Mouse (Mus musculus) midbrain, embryonic 10.5 days (tissue): Measurements from ENCODE around the gene Lrp10. TPM values are rescaled to one million over a fixed set of nuclear protein-coding genes. Genes with fewer than 3 reads are reported as not detected.

Source experiments
- DNase-seq: peaks from one replicate; pipeline ENCODE4 v3.0.0-alpha.2; 2017; ENCODE audit warnings: low spot score
- H3K27ac ChIP-seq: fragments of 300-500 bp; sonication (generic); replicated peaks from 2 replicates; pipeline ENCODE4 v1.5.1; 2016; ENCODE audit warnings: mild to moderate bottlenecking
- H3K27me3 ChIP-seq: fragments of 300-500 bp; sonication (generic); 2 replicates; pipeline ENCODE4 v1.6.1; 2016; ENCODE audit warnings: low read depth, mild to moderate bottlenecking; ENCODE audit not compliant: poor library complexity, severe bottlenecking
- H3K36me3 ChIP-seq: fragments of 300-500 bp; sonication (generic); 2 replicates; pipeline ENCODE4 v1.6.1; 2016; ENCODE audit warnings: mild to moderate bottlenecking, moderate library complexity
- H3K4me1 ChIP-seq: fragments of 300-500 bp; sonication (generic); 2 replicates; pipeline ENCODE4 v1.6.1; 2016
- H3K4me3 ChIP-seq: fragments of 300-500 bp; sonication (generic); 2 replicates; pipeline ENCODE4 v1.5.1; 2016; ENCODE audit warnings: mild to moderate bottlenecking, moderate library complexity
- H3K9me3 ChIP-seq: fragments of 300-500 bp; sonication (generic); replicated peaks from 2 replicates; pipeline ENCODE4 v1.6.1; 2016; ENCODE audit warnings: mild to moderate bottlenecking
- WGBS: fragments of 180-500 bp; shearing (Covaris S2); methylation state at CpG from one replicate; pipeline ENCODE4 v1.1.7; 2016; 5-methylcytosine and 5-hydroxymethylcytosine counted together
- polyA plus RNA-seq: library from polyadenylated mRNA; unstranded; fragments of >200 nt; fragmentation: Nextera tagmentation; extraction: Ambion mirVana; gene quantifications from 2 replicates; pipeline ENCODE4 v1.2.1, GENCODE M21; 2016

Gene Lrp10
- polyA plus RNA-seq, 1 experiment from 2014 or later, result 26.0 TPM

DNA sequence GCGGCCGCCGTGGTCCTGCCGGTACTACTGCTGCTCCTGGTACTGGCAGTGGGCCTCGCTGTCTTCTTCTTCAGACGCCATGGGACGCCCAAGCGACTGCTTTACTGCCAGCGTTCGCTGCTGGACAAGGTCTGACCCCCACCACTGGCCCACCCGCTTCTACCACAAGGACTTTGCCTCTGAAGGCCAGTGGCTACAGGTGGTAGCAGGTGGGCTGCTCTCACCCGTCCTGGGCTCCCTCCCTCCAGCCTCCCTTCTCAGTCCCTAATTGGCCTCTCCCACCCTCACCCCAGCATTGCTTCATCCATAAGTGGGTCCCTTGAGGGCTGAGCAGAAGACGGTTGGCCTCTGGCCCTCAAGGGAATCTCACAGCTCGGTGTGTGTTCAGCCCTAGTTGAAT lies 23.4 kb upstream of the Lrp10 start:
- 97% methylated on average over 14 of the region's 14 CpGs for WGBS
- no peak for DNase-seq
- peaks cover 59% of the 10 kb centered on the region for H3K36me3 ChIP-seq

DNA sequence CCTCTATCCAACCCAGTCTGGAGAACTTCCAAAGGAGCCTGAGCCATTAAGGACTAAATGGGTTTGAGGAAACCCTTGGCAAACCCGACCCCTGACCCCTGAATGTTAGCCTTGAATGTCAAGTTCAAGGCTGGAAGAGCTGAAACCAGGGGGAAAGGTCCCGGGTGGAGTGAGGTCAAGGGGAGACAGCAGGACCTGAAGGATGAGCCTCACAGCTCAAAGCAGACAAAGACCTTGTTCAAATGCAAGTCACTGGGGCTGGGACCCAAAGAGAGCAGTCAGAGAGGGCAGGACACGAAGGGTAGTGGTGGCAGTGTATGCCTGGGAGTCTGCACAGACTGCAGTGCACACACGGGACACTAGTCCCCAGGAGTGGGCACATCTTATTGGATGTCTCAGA lies 22.6 kb upstream of the Lrp10 start:
- H3K4me3 ChIP-seq, result no peak overlapping the region
- WGBS, result 79% methylated on average over 4 of the region's 4 CpGs
- no peaks in the 10 kb centered on the region for H3K9me3 ChIP-seq
- H3K4me1 ChIP-seq, result peaks cover 40% of the 10 kb centered on the region
- peaks cover 8% of the 10 kb centered on the region; the same call in 1 of the 2 replicates for H3K27me3 ChIP-seq
- H3K36me3 ChIP-seq, result peaks cover 53% of the 10 kb centered on the region
- no peak overlapping the region for H3K27ac ChIP-seq
- no peak for DNase-seq

More for the DNA sequence above, 23.4 kb upstream of the Lrp10 start:
- no peak overlapping the region for H3K4me3 ChIP-seq
- H3K27ac ChIP-seq, result no peak overlapping the region
- H3K4me1 ChIP-seq, result peaks cover 40% of the 10 kb centered on the region
- no peaks in the 10 kb centered on the region for H3K9me3 ChIP-seq
- H3K27me3 ChIP-seq, result peaks cover 8% of the 10 kb centered on the region; the same call in 1 of the 2 replicates

DNA sequence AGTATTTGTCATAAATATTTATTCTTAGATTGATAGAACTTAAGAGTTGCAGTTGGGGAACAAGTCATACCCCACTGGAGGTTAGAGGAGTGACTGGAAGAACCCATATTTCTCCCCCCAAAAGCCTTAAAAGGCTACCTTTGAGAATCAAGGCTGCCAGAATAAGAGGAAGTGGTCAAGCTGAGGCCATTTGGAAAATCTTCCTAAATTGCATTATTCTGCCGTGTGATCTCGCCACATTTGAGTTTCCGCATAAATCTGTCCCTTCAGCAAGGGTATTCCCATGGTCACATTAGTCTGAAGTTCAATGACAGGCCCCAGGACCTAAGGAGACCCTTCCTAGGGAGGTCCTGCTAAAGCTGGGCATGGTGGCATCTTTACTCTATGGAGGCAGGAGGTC lies 21.4 kb upstream of the Lrp10 start:
- DNase-seq, result no peak
- Histone ChIP-seq H3K9me3 (no peaks in the 10 kb centered on the region), H3K27ac (no peak overlapping the region), H3K4me3 (no peak overlapping the region), H3K27me3 (peaks cover 8% of the 10 kb centered on the region; the same call in 1 of the 2 replicates), H3K36me3 (peaks cover 41% of the 10 kb centered on the region), H3K4me1 (peaks cover 40% of the 10 kb centered on the region)
- WGBS, result 86% methylated on average over 3 of the region's 3 CpGs

DNA sequence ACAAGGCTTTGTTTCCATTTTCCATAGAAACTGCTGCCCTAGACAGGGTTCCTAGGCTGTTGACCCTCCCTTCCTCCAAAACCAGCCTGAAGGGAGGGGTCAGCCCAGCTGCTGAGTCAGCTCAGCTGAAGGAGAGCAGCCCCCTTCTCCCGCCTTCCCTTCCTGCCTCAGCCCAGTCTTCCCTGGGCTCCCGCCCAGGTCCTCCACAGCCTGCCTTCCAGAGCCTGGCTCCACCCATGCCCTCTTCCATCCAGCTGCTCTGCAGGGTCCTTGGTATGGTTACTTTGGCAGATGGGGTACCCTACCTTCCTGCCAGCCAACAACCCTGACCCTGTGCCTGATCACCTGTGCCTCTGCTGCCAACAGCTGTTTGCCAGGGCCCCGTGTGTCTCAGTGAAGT lies 20.7 kb upstream of the Lrp10 start:
- Histone ChIP-seq H3K27me3 (peaks cover 8% of the 10 kb centered on the region; the same call in 1 of the 2 replicates), H3K4me1 (peaks cover 40% of the 10 kb centered on the region)

DNA sequence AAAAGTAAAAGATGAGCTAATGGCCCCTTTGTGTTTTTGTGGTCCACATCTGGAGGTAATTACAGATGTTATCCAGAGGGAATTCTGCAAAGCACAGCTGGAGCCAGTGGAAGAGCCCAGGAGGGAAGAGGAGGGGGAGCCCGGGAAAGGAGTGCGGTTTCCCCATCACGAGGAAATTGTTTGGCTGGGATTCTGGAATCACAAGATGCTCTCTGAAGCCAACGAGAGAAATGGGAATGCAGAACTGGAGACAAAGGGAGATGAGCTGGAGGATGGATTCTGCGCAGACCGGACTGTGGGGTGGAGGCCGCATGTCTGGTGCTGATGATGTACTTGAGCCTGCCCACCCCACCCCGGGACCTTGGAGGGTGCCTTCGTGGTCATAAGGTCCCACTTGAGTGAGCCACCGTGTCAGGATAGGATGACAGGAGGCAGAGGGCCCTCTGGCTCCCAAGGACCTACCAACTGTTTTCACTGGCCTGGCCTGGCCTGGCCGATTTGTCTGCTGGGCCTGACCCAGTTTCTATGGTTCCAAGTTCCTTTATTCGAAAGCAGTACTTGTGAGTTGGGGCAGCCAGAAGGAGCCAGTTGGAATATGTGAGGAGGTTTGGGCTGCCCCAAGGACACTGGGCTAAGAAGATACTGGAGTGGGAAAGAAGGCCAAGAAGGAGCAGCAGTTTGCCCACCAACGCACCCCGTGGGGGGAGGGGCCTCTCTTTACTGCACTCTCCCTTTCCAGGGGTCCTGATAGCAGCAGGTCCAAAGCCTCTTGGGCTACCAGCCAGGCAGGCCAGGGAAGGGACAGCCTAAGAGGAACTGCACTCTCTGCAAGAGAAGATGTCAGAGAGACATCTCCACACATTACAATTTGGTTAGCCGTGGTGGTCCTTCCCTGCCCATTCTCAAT lies 20.0 kb upstream of the Lrp10 start:
- no peak for DNase-seq
- Histone ChIP-seq H3K4me3 (no peak overlapping the region), H3K27me3 (peaks cover 8% of the 10 kb centered on the region; the same call in 1 of the 2 replicates), H3K36me3 (peaks cover 28% of the 10 kb centered on the region), H3K9me3 (no peaks in the 10 kb centered on the region), H3K27ac (no peak overlapping the region; the same call in 1 of the 2 replicates), H3K4me1 (peaks cover 37% of the 10 kb centered on the region)
- WGBS, result 65% methylated on average over 15 of the region's 15 CpGs

More for the DNA sequence above, 20.7 kb upstream of the Lrp10 start:
- no peaks in the 10 kb centered on the region for H3K9me3 ChIP-seq
- peaks cover 36% of the 10 kb centered on the region for H3K36me3 ChIP-seq
- no peak overlapping the region for H3K4me3 ChIP-seq
- 34% methylated on average over 3 of the region's 3 CpGs for WGBS
- no peak for DNase-seq
- H3K27ac ChIP-seq, result 0 out of 2 replicates have a peak overlapping the region, but pooled peaks have one; percentile 23

DNA sequence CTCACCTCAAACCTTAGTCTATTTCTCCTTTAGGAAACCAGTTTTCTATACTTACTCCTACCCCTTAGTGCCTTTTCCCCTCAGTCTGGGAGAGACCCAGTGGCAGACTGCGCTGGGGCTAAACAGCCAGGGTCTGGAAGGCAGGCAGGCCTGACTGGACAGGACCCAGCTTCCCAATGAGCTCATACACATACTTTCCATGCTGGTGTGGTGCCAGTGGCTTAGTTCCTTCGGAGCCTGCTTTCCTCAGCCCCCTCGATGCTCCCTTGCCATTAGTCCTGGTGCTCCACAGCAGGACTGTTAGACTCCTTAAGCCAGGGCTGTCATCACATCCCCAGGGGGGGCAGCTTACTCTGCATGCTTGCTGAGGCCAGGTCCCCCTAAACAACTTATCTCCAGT lies 18.5 kb upstream of the Lrp10 start:
- Histone ChIP-seq H3K27ac (no peak overlapping the region), H3K4me3 (no peak overlapping the region), H3K36me3 (peaks cover 13% of the 10 kb centered on the region), H3K9me3 (no peaks in the 10 kb centered on the region), H3K4me1 (peaks cover 22% of the 10 kb centered on the region), H3K27me3 (peaks cover 8% of the 10 kb centered on the region; the same call in 1 of the 2 replicates)
- 53% methylated on average over 3 of the region's 3 CpGs for WGBS
- no peak for DNase-seq

DNA sequence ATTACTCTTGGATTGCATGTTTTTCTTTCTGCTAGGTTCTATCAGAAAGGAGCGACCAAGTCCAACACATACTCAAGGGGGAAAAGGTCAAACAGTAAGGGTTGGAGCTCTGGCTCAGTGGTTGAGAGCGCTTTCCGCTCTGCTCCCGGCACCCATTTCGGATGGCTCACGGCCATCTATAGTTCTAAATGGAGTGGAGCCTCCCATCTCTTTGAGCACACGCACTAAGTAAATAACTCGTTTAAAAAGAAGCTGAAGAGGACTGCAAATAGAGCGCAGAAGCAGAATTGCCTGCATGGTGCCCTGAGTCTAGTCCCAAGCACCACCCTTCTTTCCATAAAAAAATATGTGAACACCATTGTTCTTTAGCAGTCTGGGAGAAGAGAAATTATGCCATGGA lies 10.4 kb upstream of the Lrp10 start:
- no peak for DNase-seq
- H3K36me3 ChIP-seq, result no peaks in the 10 kb centered on the region
- H3K27me3 ChIP-seq, result no peaks in the 10 kb centered on the region
- no peak overlapping the region for H3K4me3 ChIP-seq
- H3K4me1 ChIP-seq, result no peaks in the 10 kb centered on the region
- no peak overlapping the region for H3K27ac ChIP-seq
- H3K9me3 ChIP-seq, result no peaks in the 10 kb centered on the region
- 88% methylated on average over 9 of the region's 9 CpGs for WGBS

DNA sequence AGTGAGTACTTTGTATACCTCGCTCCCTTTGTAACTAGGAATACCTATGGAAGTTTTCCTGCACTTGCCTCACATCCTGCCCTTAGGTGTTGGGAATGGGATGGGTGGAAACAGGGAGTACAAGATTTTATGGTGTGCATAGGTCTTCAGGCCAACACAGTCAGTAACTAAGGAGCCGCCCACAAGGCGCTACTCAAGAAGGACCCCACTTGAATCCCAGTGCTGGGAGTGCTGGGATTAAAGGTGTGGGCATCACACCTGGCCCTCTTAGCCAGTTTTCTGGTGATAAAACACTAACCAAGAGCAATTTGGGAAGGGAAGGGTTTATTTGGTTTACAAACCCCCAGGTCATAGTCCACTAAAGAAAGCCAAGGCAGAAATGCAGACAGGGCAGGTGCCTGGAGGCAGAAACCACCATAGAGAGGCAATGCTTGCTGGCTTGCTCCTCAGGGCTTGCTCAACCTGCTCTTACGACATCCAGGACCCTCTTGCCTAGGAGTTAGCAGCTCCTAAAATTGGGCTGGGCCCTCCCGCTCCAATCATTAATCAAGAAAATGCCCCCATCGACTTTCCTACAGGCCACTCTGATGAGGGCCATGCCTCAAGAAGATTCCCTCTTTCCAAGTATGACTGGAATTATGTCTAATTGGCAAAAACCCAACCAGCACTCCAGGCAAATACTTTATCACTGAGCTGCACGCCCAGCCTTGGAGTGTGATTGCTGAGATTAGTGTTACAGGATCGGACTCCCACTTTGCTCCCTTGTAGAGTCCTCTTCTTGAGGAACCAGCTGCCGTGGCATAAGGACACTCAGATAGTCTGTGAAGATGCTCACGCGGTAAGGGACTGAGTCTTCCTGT lies 9.0 kb upstream of the Lrp10 start:
- Histone ChIP-seq H3K4me1 (no peaks in the 10 kb centered on the region), H3K27ac (no peak overlapping the region), H3K27me3 (no peaks in the 10 kb centered on the region), H3K4me3 (no peak overlapping the region), H3K36me3 (no peaks in the 10 kb centered on the region), H3K9me3 (no peaks in the 10 kb centered on the region)
- 87% methylated on average over 11 of the region's 11 CpGs for WGBS
- no peak for DNase-seq

DNA sequence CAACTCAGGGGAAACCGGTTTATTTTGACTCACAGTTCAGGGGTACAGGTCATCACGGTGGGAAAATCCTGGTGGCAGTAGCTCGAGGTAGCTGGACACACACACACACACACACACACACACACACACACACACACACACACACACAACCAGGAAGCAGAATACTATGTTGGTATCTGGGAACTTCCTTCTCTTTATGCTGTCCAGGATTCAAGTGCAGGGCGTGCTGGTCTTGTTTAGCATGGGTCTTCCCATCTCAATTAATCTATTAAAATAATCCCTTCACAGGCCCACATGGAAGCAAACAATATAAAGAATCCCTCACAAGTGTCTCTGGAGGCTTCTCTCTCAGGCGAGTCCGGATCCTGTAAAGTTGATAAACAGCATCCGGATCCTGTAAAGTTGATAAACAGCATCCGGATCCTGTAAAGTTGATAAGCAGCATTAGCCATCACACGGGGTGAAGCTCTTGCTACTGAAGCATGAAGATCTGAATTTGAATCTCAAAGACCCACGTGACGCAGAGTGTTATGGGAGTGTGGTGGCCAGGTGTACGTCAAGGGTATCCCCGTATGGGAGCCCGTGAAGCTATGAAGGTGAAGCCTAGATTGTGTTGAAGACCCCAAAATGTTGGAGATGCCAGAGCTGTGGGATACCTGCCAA lies 5.9 kb upstream of the Lrp10 start:
- Histone ChIP-seq H3K27me3 (no peaks in the 10 kb centered on the region), H3K36me3 (no peaks in the 10 kb centered on the region), H3K4me1 (no peaks in the 10 kb centered on the region), H3K27ac (no peak overlapping the region), H3K4me3 (no peak overlapping the region), H3K9me3 (no peaks in the 10 kb centered on the region)
- no peak for DNase-seq
- 88% methylated on average over 14 of the region's 14 CpGs for WGBS

DNA sequence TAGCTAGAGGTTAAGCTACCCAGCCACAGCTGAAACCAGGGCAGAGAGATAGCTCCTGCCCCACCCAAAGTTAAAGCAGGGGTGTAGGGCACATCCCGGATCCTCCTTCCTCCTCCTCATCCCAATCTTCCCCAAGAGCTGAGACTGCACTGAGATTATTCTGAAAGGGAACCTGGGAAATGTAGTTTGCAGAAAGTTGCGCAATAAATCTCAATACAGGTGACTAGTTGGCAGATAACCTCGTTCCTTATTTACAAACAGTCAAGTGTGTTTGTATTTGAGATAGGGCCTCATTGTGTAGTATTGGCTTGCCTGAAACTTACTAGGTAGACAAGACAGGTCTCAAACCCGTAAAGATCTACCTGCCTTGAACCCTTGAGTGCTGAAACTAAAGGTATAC lies 1.8 kb upstream of the Lrp10 start:
- Histone ChIP-seq H3K4me3 (no peak overlapping the region), H3K27me3 (no peaks in the 10 kb centered on the region), H3K27ac (no peak overlapping the region), H3K9me3 (no peaks in the 10 kb centered on the region), H3K4me1 (peaks cover 19% of the 10 kb centered on the region), H3K36me3 (peaks cover 4% of the 10 kb centered on the region; the same call in 1 of the 2 replicates)
- DNase-seq, result no peak
- 87% methylated on average over 4 of the region's 4 CpGs for WGBS

DNA sequence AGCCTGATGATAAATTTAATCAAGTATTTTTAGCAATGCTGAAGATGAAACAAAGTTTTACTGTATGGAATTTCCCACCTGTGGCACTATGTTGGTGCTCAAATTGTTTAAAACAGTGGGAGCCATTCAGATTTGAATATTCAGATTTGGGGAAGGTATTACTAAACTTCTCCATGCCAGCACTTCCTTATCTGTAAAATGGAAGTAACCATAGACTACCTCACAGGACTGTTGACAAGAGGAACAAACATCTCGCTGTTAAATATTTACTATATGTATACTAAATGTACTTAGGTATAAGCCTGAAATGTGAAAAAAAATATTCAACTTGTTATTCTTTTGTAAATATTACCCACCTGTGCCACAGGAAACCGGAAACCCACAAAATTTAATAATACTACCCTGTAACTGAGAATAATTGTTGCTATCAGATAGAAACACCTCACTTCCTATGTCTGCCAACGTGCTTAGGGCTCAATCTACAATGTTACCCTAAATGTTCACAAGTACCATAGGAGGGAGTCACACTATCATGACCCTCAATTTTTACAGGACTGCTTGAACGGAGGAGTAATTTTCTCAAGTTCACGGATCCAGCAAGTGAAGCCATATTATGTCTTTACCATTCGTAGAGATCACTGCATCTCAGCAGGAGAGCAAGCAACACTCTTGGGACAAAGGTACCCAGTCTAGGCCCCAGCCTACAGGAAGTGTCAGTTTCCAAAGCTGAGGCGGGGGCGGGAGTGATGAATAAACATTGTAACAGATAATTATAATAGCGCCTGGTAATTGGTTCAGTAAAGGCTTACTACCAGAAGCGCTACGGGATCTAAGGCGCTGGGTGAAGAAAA lies 604 bp upstream of the Lrp10 start:
- 17% methylated on average over 12 of the region's 12 CpGs for WGBS
- Histone ChIP-seq H3K4me3 (peak overlapping the region; percentile 89), H3K36me3 (peaks cover 16% of the 10 kb centered on the region), H3K9me3 (no peaks in the 10 kb centered on the region), H3K27me3 (no peaks in the 10 kb centered on the region), H3K27ac (peak overlapping the region; percentile 86), H3K4me1 (peaks cover 23% of the 10 kb centered on the region)
- DNase-seq, result no peak
